Mouse (Mus musculus) c-Kit-positive CD71-negative TER-119-negative erythroid progenitor cells, embryonic 14.5 days (primary cell): Measurements from ENCODE around the gene Polr2e.

ENCODE experiments used
- DNase-seq: peaks from one replicate; pipeline ENCODE4 v3.0.0-alpha.2; 2013; ENCODE audit warnings: low read depth

The Polr2e gene

DNA sequence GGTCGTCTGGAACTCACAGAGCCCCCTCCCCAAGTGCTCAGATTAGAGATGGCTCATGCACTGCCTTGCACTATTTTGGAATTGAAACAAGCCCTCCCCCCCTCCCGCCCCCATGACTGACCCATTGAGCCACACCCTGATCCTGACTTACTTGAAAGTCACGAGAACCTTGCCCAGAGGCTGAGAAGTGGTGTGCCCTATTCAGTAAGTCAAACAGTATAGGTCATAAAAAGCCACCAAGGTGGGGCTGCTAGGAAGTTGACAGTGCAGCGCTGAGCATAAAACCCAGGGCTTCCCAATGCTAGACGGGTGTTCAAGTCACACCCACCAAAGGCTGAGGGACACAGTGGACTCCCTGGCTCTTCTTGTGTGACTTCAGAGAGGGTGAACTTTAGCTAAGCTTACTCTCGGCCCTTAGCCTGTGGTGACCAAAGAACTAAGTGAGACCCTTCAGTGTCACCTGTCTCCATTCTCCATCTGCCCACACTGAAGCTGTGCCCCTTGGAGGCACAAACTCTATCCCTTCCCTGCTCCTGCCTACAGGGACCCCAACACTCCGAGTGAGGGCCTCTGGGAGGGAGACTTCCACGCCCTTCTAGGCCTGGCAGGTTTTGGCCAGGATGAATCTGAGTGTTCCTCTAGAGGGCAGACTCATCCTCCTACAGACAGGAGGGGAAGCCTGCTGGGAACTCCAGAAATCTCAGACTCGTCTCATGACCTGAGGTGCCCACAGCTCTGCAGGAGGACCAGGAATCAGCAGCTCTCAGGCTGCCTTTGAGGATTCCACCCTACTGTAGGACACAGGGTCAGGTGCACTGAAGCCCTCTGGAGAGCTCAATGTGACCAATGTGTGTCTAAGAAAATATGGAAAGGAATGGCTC, 5.8 kb downstream of the Polr2e start:
- DNase-seq: no peak

- peak; percentile 72 for DNase-seq
These were observed 6.7 kb downstream of the Polr2e start for GRCm38 (mm10) chr10:80032799-80033480.

DNA sequence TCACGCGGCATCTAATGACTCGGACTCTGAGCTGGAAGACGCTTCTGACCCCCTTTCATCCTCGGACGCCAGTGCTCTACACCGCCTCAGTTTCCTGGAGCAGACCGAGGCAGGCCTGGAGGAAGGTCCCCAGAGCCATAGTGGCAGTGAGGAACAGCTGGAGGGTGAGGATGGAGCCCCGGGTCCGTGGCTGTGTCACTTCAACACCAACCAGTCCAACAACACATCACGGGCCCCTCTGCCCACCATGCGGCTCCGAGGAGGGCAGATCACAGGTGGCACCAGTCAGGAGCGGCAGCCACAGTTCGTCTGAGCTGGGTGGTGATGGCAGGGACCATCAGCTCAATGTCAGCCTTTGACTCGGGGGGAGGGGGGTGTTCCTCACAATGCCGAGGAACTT, 8.9 kb downstream of the Polr2e start:
- no peak for DNase-seq

GRCm38 (mm10) chr10:80030191-80030590, 9.4 kb downstream of the Polr2e start:
- DNase-seq: no peak

GRCm38 (mm10) chr10:80028521-80028846, 11.1 kb downstream of the Polr2e start:
- DNase-seq: no peak

DNA sequence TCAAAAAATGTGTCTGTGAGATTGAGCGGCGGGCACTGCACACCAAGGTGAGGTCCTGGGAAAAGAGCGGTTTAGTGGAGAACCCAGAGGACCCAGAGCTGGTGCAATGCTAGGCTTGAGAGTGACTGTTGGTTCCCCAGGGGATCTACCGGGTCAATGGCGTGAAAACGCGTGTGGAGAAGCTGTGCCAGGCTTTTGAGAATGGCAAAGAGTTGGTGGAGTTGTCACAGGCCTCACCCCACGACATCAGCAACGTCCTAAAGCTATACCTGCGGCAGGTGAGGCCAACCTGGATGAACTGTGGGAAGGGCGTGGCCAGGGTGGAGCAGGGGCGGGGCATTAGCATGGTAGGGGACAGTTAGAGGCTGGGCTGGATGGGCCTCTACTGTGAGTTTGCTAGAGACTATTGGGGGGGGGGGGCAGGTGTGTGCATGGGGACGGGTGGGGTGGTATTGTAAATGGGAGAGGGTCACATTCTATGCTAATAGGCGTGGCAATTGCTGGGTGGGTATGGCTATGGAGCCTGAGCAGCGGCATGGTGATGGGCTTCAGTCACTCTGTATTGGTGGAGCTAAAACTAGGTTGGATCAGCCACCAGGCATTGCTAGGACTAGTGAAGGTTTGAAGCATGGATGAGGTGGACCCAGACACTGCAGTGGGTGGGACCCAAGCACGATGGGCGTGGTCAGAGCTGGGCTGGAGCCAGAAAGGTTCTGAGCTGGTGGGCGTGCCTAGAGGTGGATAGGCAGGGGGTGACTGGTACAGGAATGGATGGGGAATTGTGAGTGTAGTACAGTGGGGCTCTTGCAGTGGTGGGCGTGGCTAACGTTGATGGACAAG, 11.7 kb downstream of the Polr2e start:
- no peak for DNase-seq

- DNase-seq: no peak
These were observed 13.7 kb downstream of the Polr2e start for GRCm38 (mm10) chr10:80025889-80026288.

- DNase-seq: no peak
These were observed 14.1 kb downstream of the Polr2e start for GRCm38 (mm10) chr10:80025463-80025862.

- DNase-seq: no peak
These were observed 14.6 kb downstream of the Polr2e start for GRCm38 (mm10) chr10:80025044-80025347.

GRCm38 (mm10) chr10:80024229-80025043, 15.2 kb downstream of the Polr2e start:
- DNase-seq: no peak

- DNase-seq: no peak
These were observed 15.8 kb downstream of the Polr2e start for GRCm38 (mm10) chr10:80023758-80024157.

DNA sequence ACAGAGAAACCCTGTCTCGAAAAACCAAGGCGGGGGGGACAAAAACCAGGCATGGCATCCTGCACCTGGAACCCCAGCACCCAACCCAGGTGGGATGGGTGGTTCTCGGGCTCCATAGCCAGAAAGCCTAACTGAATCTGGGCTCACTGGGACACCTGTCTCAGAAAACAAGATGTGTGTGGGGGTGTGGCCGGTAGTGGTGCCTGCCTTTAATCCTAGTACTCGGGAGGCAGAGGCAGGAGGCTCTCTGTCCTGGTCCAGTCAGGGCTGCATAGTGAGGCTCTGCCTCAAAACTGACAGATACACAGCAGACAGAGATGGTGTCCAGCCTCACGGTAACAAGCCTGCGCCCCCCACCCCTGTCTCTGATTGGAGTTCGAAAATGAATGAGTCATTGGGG, 16.8 kb downstream of the Polr2e start:
- no peak for DNase-seq

DNA sequence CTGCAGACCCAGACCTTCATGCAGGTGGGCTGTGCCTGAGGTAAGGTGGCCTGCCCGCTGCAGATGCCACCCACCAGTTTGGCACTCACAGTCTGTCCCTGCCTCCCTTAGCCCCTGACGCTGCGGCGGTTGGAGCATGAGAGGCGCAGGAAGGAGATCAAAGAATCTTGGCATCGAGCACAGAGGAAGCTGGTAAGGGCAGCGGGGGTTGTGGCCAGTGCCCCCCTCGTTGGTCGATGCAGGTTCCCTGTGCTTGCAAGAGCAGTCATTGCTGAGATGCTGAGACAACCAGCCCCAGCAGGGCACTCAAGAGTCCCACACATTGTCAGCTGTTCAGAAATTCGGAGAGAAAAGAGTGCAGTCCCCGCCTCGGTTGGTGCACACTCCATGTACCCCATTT, 17.4 kb downstream of the Polr2e start:
- no peak for DNase-seq

- DNase-seq: no peak
These were observed 18.3 kb downstream of the Polr2e start for GRCm38 (mm10) chr10:80021320-80021641.

DNA sequence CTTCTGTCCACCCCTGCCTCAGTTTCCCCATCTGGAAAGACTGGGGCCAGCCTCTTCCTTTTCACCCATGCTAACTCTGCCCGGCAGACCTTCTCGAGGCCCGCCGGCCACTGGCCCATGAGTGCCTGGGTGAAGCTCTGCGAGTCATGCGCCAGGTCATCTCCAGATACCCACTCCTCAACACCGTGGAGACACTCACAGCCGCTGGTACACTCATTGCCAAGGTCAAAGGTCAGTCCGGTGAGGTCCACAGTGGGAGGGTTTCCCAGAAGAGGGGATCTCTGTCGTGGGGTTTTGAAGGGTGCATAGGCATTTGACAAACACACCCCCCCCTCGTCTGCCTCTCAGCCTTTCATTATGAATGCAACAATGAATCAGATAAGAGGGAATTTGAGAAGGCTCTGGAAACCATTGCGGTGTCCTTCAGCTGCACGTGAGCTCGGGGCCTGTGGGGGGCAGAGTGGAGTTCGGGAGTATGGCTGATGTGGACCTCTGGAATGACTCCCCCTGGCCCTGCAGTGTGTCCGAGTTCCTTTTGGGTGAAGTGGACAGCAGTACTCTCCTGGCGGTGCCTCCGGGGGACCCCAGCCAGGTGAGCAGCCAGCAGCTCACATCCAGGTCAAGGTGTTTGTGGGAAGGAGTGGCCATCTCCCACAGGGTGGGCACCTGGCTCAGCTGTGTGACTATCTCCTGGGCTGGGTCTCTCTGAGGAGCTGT, 18.8 kb downstream of the Polr2e start:
- no peak for DNase-seq

- no peak for DNase-seq
These were observed 19.4 kb downstream of the Polr2e start for GRCm38 (mm10) chr10:80020191-80020590.

- DNase-seq: no peak
These were observed 20.0 kb downstream of the Polr2e start for GRCm38 (mm10) chr10:80019471-80020131.

DNA sequence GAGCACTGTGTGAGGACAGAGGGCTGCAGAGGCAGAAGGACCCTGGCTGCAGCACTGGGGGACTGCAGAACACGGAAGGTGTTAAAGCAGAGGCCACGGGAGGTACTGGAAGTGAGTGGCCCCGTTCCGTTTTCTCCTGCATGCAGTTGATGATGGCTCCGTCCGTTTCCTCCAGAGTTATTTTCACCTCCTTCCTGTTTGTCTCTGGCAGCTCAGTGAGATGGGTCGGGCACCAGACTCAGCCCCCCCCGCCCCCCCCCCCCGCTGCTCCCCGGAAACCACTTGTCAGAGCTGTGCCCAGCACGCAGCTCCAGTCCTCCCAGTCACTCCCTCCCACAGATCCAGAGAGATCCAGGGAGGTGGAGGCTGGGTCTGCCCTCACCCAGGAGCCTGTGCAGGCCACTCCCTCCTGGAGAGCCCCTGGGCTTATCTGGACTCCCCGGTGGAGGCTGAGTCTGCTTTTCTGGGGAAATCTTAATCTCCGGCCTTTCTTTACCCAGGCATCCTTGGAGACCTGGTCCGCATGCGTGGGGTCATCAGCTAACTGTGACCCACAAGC, 20.8 kb downstream of the Polr2e start:
- no peak for DNase-seq

DNA sequence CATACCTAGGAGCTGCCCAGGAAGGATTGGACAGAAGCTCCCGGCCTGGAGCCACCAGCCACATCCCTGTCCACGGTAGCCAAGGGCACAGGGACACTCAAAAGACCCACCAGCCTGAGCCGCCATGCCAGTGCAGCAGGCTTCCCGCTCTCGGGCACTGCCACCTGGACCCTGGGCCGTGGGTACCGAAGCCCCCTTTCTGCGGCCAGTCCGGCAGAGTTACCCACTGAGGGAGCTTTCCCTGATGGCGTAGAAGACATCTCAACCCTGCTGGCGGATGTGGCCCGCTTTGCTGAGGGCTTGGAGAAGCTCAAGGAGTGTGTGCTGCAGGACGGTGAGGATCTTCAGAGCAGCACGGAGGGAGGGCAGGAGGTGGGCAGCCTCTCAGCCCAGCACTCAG, 21.8 kb downstream of the Polr2e start:
- no peak for DNase-seq

GRCm38 (mm10) chr10:80017361-80017760, 22.2 kb downstream of the Polr2e start:
- DNase-seq: peak; percentile 70

- no peak for DNase-seq
These were observed 22.7 kb downstream of the Polr2e start for GRCm38 (mm10) chr10:80016931-80017330.
